Mouse (Mus musculus): ENCODE measurements around the gene Oscar. TPM values are rescaled to one million over a fixed set of nuclear protein-coding genes. Genes with fewer than 3 reads are reported as not detected.
"Not testable (repeated sequence)": the region's sequence is repeated elsewhere in the genome, so short reads cannot be mapped to it uniquely, and the experiment has no call there.

Oscar gene
- total RNA-seq, 2 experiments from 2014 or later, result 0.54 to 0.99 TPM

- no peak for DNase-seq (ENCODE audit: extremely low spot score in 1 of 2, low spot score in 1 of 2)
Measured at GRCm38 (mm10) chr7:3611006-3611405, 5.0 kb downstream of the Oscar start.

- DNase-seq (ENCODE audit: extremely low spot score in 1 of 2, low spot score in 1 of 2), result no peak
Measured at GRCm38 (mm10) chr7:3610437-3610836, 5.5 kb downstream of the Oscar start.

GRCm38 (mm10) chr7:3609082-3609481 is 6.9 kb downstream of the Oscar start:
- DNase-seq (ENCODE audit: extremely low spot score in 1 of 2, low spot score in 1 of 2), result no peak

DNA sequence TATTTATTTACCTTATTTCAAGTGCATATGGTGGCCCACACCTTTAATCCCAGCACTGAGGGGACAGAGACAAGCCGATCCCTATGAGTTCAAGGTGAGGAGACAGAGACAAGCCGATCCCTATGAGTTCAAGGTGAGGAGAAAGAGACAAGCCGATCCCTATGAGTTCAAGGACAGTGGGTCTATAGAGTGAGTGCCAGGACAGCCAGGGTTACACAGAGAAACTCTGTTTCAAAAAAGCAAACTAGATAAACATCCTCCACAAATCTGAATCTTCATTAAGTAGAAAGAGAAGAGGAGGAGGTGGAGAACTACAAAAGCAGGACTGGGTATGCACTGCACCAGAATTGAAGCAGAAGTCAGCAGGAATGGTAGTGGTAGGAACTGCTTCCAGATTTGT is 7.3 kb downstream of the Oscar start:
- no peak for DNase-seq (ENCODE audit: extremely low spot score in 1 of 2, low spot score in 1 of 2)

- no peak for DNase-seq (ENCODE audit: extremely low spot score in 1 of 2, low spot score in 1 of 2)
Measured at GRCm38 (mm10) chr7:3607391-3607790, 8.6 kb downstream of the Oscar start.

DNA sequence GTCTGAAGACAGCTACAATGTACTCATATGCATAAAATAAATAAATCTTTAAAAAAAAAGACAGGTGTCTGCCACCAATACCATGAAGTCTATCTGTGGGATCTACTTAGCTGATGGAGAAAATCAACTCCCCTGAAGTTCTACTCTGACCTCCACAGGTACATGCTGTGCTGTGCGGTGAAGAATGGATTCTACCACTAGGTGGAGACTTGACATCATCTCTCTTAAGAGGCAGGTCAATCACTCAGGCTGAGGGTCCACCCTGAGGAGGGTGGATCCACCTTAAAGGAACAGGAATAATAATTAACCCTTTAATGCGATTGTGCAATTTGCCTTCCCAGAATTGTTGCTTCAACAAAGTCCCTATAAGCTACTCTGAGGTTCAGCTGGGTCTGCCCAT is 9.2 kb downstream of the Oscar start:
- no peak for DNase-seq (ENCODE audit: extremely low spot score in 1 of 2, low spot score in 1 of 2)

- peak; percentile 27 to 69 for DNase-seq (ENCODE audit: extremely low spot score in 1 of 2, low spot score in 1 of 2)
Measured at GRCm38 (mm10) chr7:3601119-3601518, 14.8 kb downstream of the Oscar start.

GRCm38 (mm10) chr7:3597755-3598154 is 18.2 kb downstream of the Oscar start:
- not testable (repeated sequence) for DNase-seq (ENCODE audit: extremely low spot score in 1 of 2, low spot score in 1 of 2)

- no peak for DNase-seq (ENCODE audit: extremely low spot score in 1 of 2, low spot score in 1 of 2)
Measured at GRCm38 (mm10) chr7:3595146-3595545, 20.8 kb downstream of the Oscar start.

- no peak for DNase-seq (ENCODE audit: extremely low spot score in 1 of 2, low spot score in 1 of 2)
Measured at GRCm38 (mm10) chr7:3594686-3595085, 21.3 kb downstream of the Oscar start.

DNA sequence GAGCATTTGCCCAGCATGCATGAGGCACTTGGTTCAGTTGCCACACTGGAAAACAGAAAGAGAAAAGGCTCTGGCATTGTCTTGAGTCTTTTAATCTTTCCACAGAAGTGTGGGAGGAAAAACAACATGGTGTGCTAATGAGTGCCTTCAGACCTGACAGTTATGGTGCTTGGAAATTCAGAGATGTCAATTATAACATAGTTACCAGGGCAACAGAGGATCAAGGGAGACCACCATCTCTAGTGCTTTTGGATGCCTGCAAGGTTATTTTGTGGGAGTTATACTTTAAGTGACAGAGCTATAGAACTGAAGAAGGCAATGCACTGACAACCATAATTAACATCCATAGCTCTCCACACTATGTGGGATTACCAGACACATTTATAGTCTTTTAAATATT is 22.1 kb downstream of the Oscar start:
- DNase-seq (ENCODE audit: extremely low spot score in 1 of 2, low spot score in 1 of 2), result no peak

GRCm38 (mm10) chr7:3591534-3591933 is 24.4 kb downstream of the Oscar start:
- DNase-seq (ENCODE audit: extremely low spot score in 1 of 2, low spot score in 1 of 2), result no peak

- DNase-seq (ENCODE audit: extremely low spot score in 1 of 2, low spot score in 1 of 2), result no peak
Measured at GRCm38 (mm10) chr7:3590550-3590949, 25.4 kb downstream of the Oscar start.

DNA sequence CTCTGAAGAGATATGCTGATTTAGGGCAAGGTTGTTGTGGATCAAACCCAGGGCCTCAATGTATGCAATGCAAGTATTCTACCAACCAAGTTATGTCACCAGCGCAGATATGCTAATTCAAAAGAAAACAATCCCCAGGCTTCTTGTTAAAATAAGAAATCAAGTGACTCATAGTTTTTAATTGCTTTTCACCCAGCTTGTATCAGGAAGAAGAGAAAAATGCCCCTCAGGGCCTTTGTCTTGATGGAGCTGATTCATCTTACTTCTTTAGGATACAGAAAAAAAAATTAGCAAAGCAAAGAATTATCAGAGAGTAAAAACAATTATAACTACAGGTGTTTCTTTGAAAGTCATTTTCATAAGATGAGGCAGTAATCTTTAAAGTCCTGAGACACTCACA is 28.7 kb downstream of the Oscar start:
- no peak for DNase-seq (ENCODE audit: extremely low spot score in 1 of 2, low spot score in 1 of 2)

DNA sequence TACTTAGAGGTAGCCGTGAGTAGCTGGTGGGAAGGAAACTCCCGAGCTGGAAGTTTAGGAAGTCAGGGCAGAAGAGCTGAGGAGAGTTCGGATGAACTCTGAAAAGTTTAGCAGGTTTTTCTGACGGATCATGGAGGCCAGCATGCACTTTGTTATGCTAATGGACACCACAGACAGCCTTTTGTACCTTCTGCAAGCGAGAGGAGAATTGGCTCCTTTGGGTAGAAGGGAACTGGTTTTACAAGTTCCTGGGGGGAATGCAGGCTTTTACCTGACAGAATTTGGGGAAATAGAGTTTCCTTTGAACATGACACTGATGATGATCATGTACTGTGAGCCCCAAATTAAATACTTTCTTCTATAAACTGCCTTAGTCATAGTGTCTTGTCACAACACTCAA is 29.7 kb downstream of the Oscar start:
- DNase-seq (ENCODE audit: extremely low spot score in 1 of 2, low spot score in 1 of 2), result no peak

- no peak for DNase-seq (ENCODE audit: extremely low spot score in 1 of 2, low spot score in 1 of 2)
Measured at GRCm38 (mm10) chr7:3585763-3586162, 30.2 kb downstream of the Oscar start.

GRCm38 (mm10) chr7:3580029-3580428 is 35.9 kb downstream of the Oscar start:
- DNase-seq (ENCODE audit: extremely low spot score in 1 of 2, low spot score in 1 of 2), result no peak

GRCm38 (mm10) chr7:3578952-3579546 is 36.9 kb downstream of the Oscar start:
- no peak for DNase-seq (ENCODE audit: extremely low spot score in 1 of 2, low spot score in 1 of 2)

DNA sequence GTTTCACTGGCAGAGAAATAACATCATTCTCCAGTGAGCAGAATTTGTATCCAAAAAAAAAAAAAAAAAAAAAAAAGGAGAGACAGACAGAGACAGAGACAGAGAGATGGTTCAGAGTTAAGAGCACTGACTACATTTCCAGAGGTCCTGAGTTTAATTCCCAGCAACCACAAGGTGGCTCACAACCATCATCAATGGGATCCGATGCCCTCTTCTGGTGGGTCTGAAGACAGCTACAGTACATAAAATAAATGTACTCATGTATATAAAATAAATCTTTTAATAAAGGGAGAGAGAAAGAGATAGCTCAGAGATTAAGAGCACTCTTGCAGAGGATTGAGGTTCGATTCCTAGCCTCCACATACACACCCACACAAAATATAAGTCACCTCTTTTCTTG is 37.8 kb downstream of the Oscar start:
- DNase-seq (ENCODE audit: extremely low spot score in 1 of 2, low spot score in 1 of 2), result no peak

DNA sequence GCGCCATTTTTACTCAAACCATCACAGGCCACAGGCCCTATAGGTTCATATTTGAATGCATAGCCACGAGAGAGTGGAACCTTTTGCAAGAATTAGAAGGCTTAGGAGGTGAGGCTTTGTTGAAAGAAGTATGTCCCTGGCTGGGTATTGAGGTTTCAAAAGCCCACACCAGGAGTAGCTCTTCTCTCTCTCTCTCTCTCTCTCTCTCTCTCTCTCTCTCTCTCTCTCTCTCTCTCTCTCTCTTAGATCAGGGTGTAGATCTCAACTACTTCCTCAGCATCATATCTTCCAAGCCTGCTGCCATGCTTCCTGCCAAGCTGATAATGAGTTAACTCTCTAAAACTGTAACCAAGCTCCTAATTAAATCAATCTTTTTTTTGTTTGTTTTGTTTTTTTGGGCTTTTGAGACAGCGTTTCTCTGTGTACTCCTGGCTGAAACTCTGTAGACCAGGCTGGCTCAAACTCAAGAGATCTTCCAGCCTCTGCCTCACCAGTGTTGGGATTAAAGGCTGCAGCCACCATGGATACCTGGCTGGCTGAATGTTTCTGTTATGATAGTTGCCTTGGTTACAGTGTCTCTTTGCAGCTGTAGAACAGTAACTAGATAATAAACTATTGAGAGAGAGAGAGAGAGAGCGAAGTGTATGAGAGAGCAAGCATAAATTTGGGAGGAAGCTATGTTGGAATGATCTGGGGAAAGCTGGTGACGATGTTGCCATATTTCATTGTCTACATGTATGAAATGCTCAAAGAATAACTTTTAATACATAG is 39.4 kb downstream of the Oscar start:
- no peak for DNase-seq (ENCODE audit: extremely low spot score in 1 of 2, low spot score in 1 of 2)

DNA sequence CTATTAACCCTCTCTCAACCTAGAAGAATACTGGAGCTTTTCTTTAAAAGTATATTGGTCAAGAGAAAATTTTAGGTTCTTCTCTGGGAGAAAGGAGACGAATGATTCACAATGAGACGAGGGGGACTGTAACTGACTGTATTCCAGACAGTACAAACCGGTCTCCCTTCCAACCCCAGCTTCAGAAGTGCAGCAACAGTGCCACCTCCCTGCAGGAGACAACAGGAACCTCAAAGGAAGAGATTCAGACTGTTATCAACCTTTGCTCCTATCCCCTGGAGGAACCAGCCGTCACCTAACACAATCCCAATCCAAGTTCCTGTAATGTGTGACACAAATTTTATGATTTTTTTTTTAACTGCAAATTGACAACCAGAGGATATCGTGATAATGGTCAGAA is 41.7 kb downstream of the Oscar start:
- DNase-seq (ENCODE audit: extremely low spot score in 1 of 2, low spot score in 1 of 2), result peak; percentile 14 to 33

DNA sequence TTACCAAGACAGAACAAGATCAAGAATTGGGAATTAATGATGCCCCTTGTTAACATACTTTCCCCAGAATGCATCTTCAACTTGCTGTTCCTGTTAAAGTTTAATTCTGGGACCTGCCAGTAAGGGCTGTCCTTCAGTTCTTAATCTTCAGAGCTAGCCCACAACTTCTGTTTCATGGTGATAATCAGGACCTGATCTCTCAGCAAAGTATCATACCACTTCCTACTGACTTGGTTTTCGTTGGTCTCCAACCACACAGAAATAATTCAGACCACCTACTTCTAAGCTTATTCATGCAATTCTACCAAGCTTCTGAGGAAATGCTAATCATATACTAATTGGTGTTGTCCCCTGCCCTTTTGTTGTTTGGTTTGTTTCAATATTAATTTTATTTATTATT is 44.1 kb downstream of the Oscar start:
- DNase-seq (ENCODE audit: extremely low spot score in 1 of 2, low spot score in 1 of 2), result no peak

Measured in layer of hippocampus, postnatal 25 days (tissue).